Mouse (Mus musculus) limb, embryonic 12.5 days (tissue): ENCODE results near the gene Nab2. TPM values are rescaled to one million over a fixed set of nuclear protein-coding genes. Genes with fewer than 3 reads are reported as not detected.

Experiments
- ATAC-seq: fragments of 200-750 bp; cut with Nextera tagmentation; 2 replicates; pipeline ENCODE4 v1.8.0; 2017; ENCODE audit warnings: low read depth, moderate TSS enrichment; ENCODE audit not compliant: insufficient number of reproducible peaks, insufficient read depth, low FRiP score, low TSS enrichment
- H3K27ac ChIP-seq: fragments of 300-500 bp; sonication (generic); 2 replicates; pipeline ENCODE4 v1.5.1; 2016; ENCODE audit warnings: mild to moderate bottlenecking, moderate library complexity
- H3K27me3 ChIP-seq: fragments of 300-500 bp; sonication (generic); 2 replicates; pipeline ENCODE4 v1.6.1; 2016; ENCODE audit warnings: mild to moderate bottlenecking, moderate library complexity
- H3K36me3 ChIP-seq: fragments of 300-500 bp; sonication (generic); 2 replicates; pipeline ENCODE4 v1.6.1; 2016; ENCODE audit warnings: mild to moderate bottlenecking, moderate library complexity
- H3K4me1 ChIP-seq: fragments of 300-500 bp; sonication (generic); replicated peaks from 2 replicates; pipeline ENCODE4 v1.6.1; 2016
- H3K4me2 ChIP-seq: fragments of 300-500 bp; sonication (generic); 2 replicates; pipeline ENCODE4 v1.6.1; 2016; ENCODE audit warnings: mild to moderate bottlenecking, moderate library complexity
- H3K4me3 ChIP-seq: fragments of 300-500 bp; sonication (generic); replicated peaks from 2 replicates; pipeline ENCODE4 v1.5.1; 2016; ENCODE audit warnings: mild to moderate bottlenecking
- H3K9ac ChIP-seq: fragments of 300-500 bp; sonication (generic); replicated peaks from 2 replicates; pipeline ENCODE4 v1.6.1; 2016; ENCODE audit warnings: mild to moderate bottlenecking, moderate library complexity
- H3K9me3 ChIP-seq: fragments of 300-500 bp; sonication (generic); 2 replicates; pipeline ENCODE4 v1.6.1; 2016; ENCODE audit warnings: mild to moderate bottlenecking, moderate library complexity
- WGBS: fragments of 180-500 bp; shearing (Covaris S2); methylation state at CpG from one replicate; pipeline ENCODE4 v1.1.7; 2016; 5-methylcytosine and 5-hydroxymethylcytosine counted together
- polyA plus RNA-seq: library from polyadenylated mRNA; unstranded; fragments of >200 nt; fragmentation: Nextera tagmentation; extraction: Ambion mirVana; gene quantifications from 2 replicates; pipeline ENCODE4 v1.2.1, GENCODE M21; 2016

Nab2 gene
- polyA plus RNA-seq, 1 experiment from 2014 or later: 15.3 TPM

GRCm38 (mm10) chr10:127694636-127695035 lies 26.3 kb upstream of the Nab2 start:
- H3K4me3 ChIP-seq: no peak overlapping the region
- no peaks in the 10 kb centered on the region for H3K27me3 ChIP-seq
- no peak overlapping the region for H3K4me2 ChIP-seq
- no peak overlapping the region for H3K9ac ChIP-seq
- no peaks in the 10 kb centered on the region for H3K9me3 ChIP-seq
- H3K36me3 ChIP-seq: peaks cover 92% of the 10 kb centered on the region
- no peak overlapping the region for H3K27ac ChIP-seq
- no peaks in the 10 kb centered on the region for H3K4me1 ChIP-seq
- ATAC-seq: no peak
- 55% methylated on average over 2 of the region's 2 CpGs for WGBS

- no peak overlapping the region for H3K9ac ChIP-seq
- 28% methylated on average over 1 of the region's 1 CpGs for WGBS
- no peak for ATAC-seq
- H3K4me2 ChIP-seq: no peak overlapping the region
- H3K27ac ChIP-seq: no peak overlapping the region
- no peaks in the 10 kb centered on the region for H3K27me3 ChIP-seq
- no peaks in the 10 kb centered on the region for H3K4me1 ChIP-seq
- H3K36me3 ChIP-seq: peaks cover 71% of the 10 kb centered on the region
- no peaks in the 10 kb centered on the region for H3K9me3 ChIP-seq
- H3K4me3 ChIP-seq: no peak overlapping the region
These were observed 22.7 kb upstream of the Nab2 start for GRCm38 (mm10) chr10:127691053-127691452.

GRCm38 (mm10) chr10:127682886-127683285 lies 14.5 kb upstream of the Nab2 start:
- no peak overlapping the region for H3K9ac ChIP-seq
- no peak overlapping the region for H3K4me3 ChIP-seq
- H3K9me3 ChIP-seq: no peaks in the 10 kb centered on the region
- no peak for ATAC-seq
- H3K27ac ChIP-seq: no peak overlapping the region
- 77% methylated on average over 6 of the region's 6 CpGs for WGBS
- no peak overlapping the region for H3K4me2 ChIP-seq
- H3K27me3 ChIP-seq: no peaks in the 10 kb centered on the region
- peaks cover 4% of the 10 kb centered on the region for H3K4me1 ChIP-seq
- peaks cover 7% of the 10 kb centered on the region; the same call in 1 of the 2 replicates for H3K36me3 ChIP-seq

- no peak for ATAC-seq
- Histone ChIP-seq H3K27me3 (no peaks in the 10 kb centered on the region), H3K4me3 (no peak overlapping the region), H3K4me2 (no peak overlapping the region), H3K9ac (no peak overlapping the region), H3K27ac (no peak overlapping the region), H3K9me3 (no peaks in the 10 kb centered on the region), H3K36me3 (peaks cover 7% of the 10 kb centered on the region; the same call in 1 of the 2 replicates), H3K4me1 (peaks cover 8% of the 10 kb centered on the region)
- 90% methylated on average over 3 of the region's 3 CpGs for WGBS
These were observed 11.5 kb upstream of the Nab2 start for GRCm38 (mm10) chr10:127679881-127680280.

- Histone ChIP-seq H3K9me3 (no peaks in the 10 kb centered on the region), H3K27me3 (no peaks in the 10 kb centered on the region), H3K27ac (no peak overlapping the region), H3K9ac (no peak overlapping the region), H3K4me3 (no peak overlapping the region), H3K4me2 (no peak overlapping the region), H3K36me3 (peaks cover 7% of the 10 kb centered on the region; the same call in 1 of the 2 replicates), H3K4me1 (peaks cover 8% of the 10 kb centered on the region)
- 92% methylated on average over 1 of the region's 1 CpGs for WGBS
- ATAC-seq: no peak
These were observed 10.8 kb upstream of the Nab2 start for GRCm38 (mm10) chr10:127679208-127679607.

GRCm38 (mm10) chr10:127677591-127678336 lies 9.4 kb upstream of the Nab2 start:
- Histone ChIP-seq H3K27me3 (no peaks in the 10 kb centered on the region), H3K36me3 (peaks cover 7% of the 10 kb centered on the region; the same call in 1 of the 2 replicates), H3K4me1 (peaks cover 8% of the 10 kb centered on the region), H3K4me2 (peak overlapping the region; percentile 91), H3K9ac (peak overlapping the region; percentile 74), H3K9me3 (no peaks in the 10 kb centered on the region), H3K27ac (no peak overlapping the region), H3K4me3 (peak overlapping the region; percentile 81)
- no peak for ATAC-seq
- WGBS: 15% methylated on average over 14 of the region's 14 CpGs

- H3K27ac ChIP-seq: peak overlapping the region; percentile 67
These were observed 8.6 kb upstream of the Nab2 start for GRCm38 (mm10) chr10:127676691-127677548.

GRCm38 (mm10) chr10:127675859-127676398 lies 7.6 kb upstream of the Nab2 start:
- Histone ChIP-seq H3K4me3 (peak overlapping the region; percentile 81), H3K27ac (peak overlapping the region; percentile 67), H3K27me3 (no peaks in the 10 kb centered on the region), H3K9ac (0 out of 2 replicates have a peak overlapping the region, but pooled peaks have one; percentile 18), H3K9me3 (no peaks in the 10 kb centered on the region), H3K4me2 (peak overlapping the region; percentile 91), H3K36me3 (peaks cover 1% of the 10 kb centered on the region; the same call in 1 of the 2 replicates), H3K4me1 (peaks cover 8% of the 10 kb centered on the region)
- no peak for ATAC-seq
- WGBS: 47% methylated on average over 5 of the region's 5 CpGs

More at GRCm38 (mm10) chr10:127676691-127677548, 8.6 kb upstream of the Nab2 start:
- H3K4me3 ChIP-seq: peak overlapping the region; percentile 81
- H3K27me3 ChIP-seq: no peaks in the 10 kb centered on the region
- H3K36me3 ChIP-seq: peaks cover 7% of the 10 kb centered on the region; the same call in 1 of the 2 replicates
- peak overlapping the region; percentile 74 for H3K9ac ChIP-seq
- H3K4me2 ChIP-seq: peak overlapping the region; percentile 91
- H3K9me3 ChIP-seq: no peaks in the 10 kb centered on the region
- peaks cover 8% of the 10 kb centered on the region for H3K4me1 ChIP-seq
- under 1% methylated on average over 71 of the region's 71 CpGs for WGBS
- ATAC-seq: peak; percentile 91

GRCm38 (mm10) chr10:127674794-127675522 lies 6.6 kb upstream of the Nab2 start:
- H3K4me2 ChIP-seq: no peak overlapping the region
- peaks cover 8% of the 10 kb centered on the region for H3K4me1 ChIP-seq
- H3K27ac ChIP-seq: no peak overlapping the region
- no peak for ATAC-seq
- WGBS: 93% methylated on average over 8 of the region's 8 CpGs
- H3K9ac ChIP-seq: no peak overlapping the region
- no peaks in the 10 kb centered on the region for H3K27me3 ChIP-seq
- H3K4me3 ChIP-seq: no peak overlapping the region
- no peaks in the 10 kb centered on the region for H3K9me3 ChIP-seq
- no peaks in the 10 kb centered on the region for H3K36me3 ChIP-seq

- Histone ChIP-seq H3K4me3 (no peak overlapping the region), H3K4me2 (no peak overlapping the region), H3K27ac (no peak overlapping the region), H3K9me3 (no peaks in the 10 kb centered on the region), H3K27me3 (no peaks in the 10 kb centered on the region), H3K36me3 (no peaks in the 10 kb centered on the region), H3K4me1 (peaks cover 17% of the 10 kb centered on the region), H3K9ac (no peak overlapping the region)
- no peak for ATAC-seq
- 92% methylated on average over 6 of the region's 6 CpGs for WGBS
These were observed 5.8 kb upstream of the Nab2 start for GRCm38 (mm10) chr10:127674046-127674655.
